Comparison of ENCODE assay signal across 29 mouse cellular contexts in the genomic region with DNA sequence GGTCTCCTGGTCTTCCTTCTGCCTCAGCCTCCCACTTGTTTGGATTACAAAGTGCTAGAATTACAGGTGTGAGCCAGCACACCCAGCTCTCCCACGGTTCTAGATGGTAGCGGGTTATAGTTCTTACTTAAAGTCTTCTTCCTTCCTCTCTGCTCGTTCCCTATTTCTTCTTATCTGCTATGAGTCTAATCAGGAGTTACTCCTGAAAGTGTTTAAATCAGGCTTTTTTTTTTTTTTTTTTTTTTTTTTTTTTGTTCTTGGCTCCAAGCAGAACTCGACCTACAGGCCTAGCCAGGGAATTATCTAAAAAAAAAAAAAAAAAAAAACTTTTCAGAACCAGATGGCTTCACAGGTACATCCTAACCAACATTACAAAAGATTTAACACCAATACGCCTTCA.
DNase-seq lines count a peak whose midpoint lies in the region; ATAC-seq and TF ChIP-seq lines count a peak whose summit lies in the region.
"Had no signal": no experiment of that assay in that cellular context is flagged by ENCODE, and none has a peak within 500 bp of the region (broad histone marks: within the 10 kb centered on the region; RNA-seq: fewer than 3 reads in every experiment).

No protein-coding gene starts in this region.

- no peak for TF ChIP-seq EP300 in CH12.LX (IDR thresholded peaks at IDR 0.05; ENCODE audit: low read length)

- in situ Hi-C loops in CH12.LX (cut with MboI; ENCODE audit: low pct_ligation_motif_present, low pct_unique_long_range_greater_than_20kb, low sequenced_read_pairs): no loop called here

- peaks cover 30% of the 10 kb centered on the region for H3K4me1 ChIP-seq in forebrain, embryonic 10.5 days
- H3K4me1 ChIP-seq in forebrain, embryonic 13.5 days: 0 out of 2 replicates have a peak, but pooled peaks cover 3% of the 10 kb centered on the region
- H3K4me1 ChIP-seq in lung, embryonic 14.5 days (ENCODE audit: insufficient read depth): no peaks in the 10 kb centered on the region
- peaks cover 0 to 3% of the 10 kb centered on the region in 2 experiments; a peak in 2 of 4 replicates for H3K4me1 ChIP-seq in CH12.LX (ENCODE audit: control insufficient read depth in 1 of 2, insufficient read depth in 2 of 2)
- H3K4me1 ChIP-seq in stomach, embryonic 14.5 days (ENCODE audit: control insufficient read depth, insufficient read depth, low read length): peaks cover 11% of the 10 kb centered on the region; the same call in 1 of the 2 replicates
- H3K4me1 ChIP-seq: forebrain, embryonic 15.5 days; heart, embryonic 15.5 days; hindbrain, embryonic 12.5 days; liver, embryonic 12.5 days; midbrain, embryonic 15.5 days; neural tube, embryonic 12.5 days had no signal

- no peaks in the 10 kb centered on the region for H3K79me2 ChIP-seq in CH12.LX (replicated peaks; ENCODE audit: control insufficient read depth, extremely low read depth, insufficient read depth, poor library complexity, severe bottlenecking)

- ATAC-seq in forebrain, embryonic 13.5 days: no peak
- no peak for ATAC-seq in lung, embryonic 14.5 days (ENCODE audit: insufficient read depth)
- no peak for ATAC-seq in stomach, embryonic 14.5 days (ENCODE audit: insufficient number of reproducible peaks, insufficient read depth, low FRiP score, low read depth)
- ATAC-seq: forebrain, embryonic 15.5 days; intestine, embryonic 16.5 days; liver, embryonic 12.5 days; liver, postnatal 0 days; midbrain, embryonic 15.5 days had no signal

- H3K4me3 ChIP-seq in forebrain, embryonic 10.5 days: no peak overlapping the region
- no peak overlapping the region for H3K4me3 ChIP-seq in forebrain, embryonic 13.5 days
- no peak overlapping the region for H3K4me3 ChIP-seq in lung, embryonic 14.5 days (ENCODE audit: low read depth, low read length)
- H3K4me3 ChIP-seq in CH12.LX (replicated peaks in 1 of 3; ENCODE audit: low read depth in 2 of 3, low read length in 2 of 3, poor library complexity in 1 of 3): no peak overlapping the region
- H3K4me3 ChIP-seq in stomach, embryonic 14.5 days (ENCODE audit: low read depth, low read length): no peak overlapping the region
- H3K4me3 ChIP-seq: embryonic facial prominence, embryonic 12.5 days; erythroblast, embryonic 14.5 days; forebrain, embryonic 15.5 days; heart, embryonic 10.5 days; heart, embryonic 15.5 days; hindbrain, embryonic 12.5 days; limb, embryonic 13.5 days; liver, embryonic 12.5 days; midbrain, embryonic 15.5 days; neural tube, embryonic 12.5 days had no signal

- peaks cover 5% of the 10 kb centered on the region for H3K9me3 ChIP-seq in forebrain, embryonic 10.5 days
- H3K9me3 ChIP-seq in forebrain, embryonic 13.5 days (replicated peaks): no peaks in the 10 kb centered on the region
- H3K9me3 ChIP-seq in lung, embryonic 14.5 days (ENCODE audit: low read depth, low read length): no peaks in the 10 kb centered on the region
- peaks cover 3% of the 10 kb centered on the region for H3K9me3 ChIP-seq in CH12.LX (replicated peaks; ENCODE audit: low read length)
- peaks cover 5% of the 10 kb centered on the region; the same call in 1 of the 2 replicates for H3K9me3 ChIP-seq in stomach, embryonic 14.5 days (ENCODE audit: control insufficient read depth, low read depth, low read length)
- H3K9me3 ChIP-seq: forebrain, embryonic 15.5 days; heart, embryonic 10.5 days; heart, embryonic 15.5 days; liver, embryonic 12.5 days; midbrain, embryonic 15.5 days had no signal

- no peak for TF ChIP-seq POLR2A in CH12.LX (IDR thresholded peaks at IDR 0.05; ENCODE audit: low read depth, low read length)

- H3K9ac ChIP-seq in forebrain, embryonic 13.5 days: no peak overlapping the region
- no peak overlapping the region for H3K9ac ChIP-seq in lung, embryonic 14.5 days
- no peak overlapping the region for H3K9ac ChIP-seq in CH12.LX (ENCODE audit: insufficient read depth, low read depth)
- no peak overlapping the region for H3K9ac ChIP-seq in stomach, embryonic 14.5 days (replicated peaks; ENCODE audit: low read depth, low read length)
- H3K9ac ChIP-seq: embryonic facial prominence, embryonic 12.5 days; forebrain, embryonic 15.5 days; heart, embryonic 15.5 days; hindbrain, embryonic 12.5 days; limb, embryonic 13.5 days; liver, embryonic 12.5 days; liver, postnatal 0 days; midbrain, embryonic 15.5 days; neural tube, embryonic 12.5 days had no signal

- 82% methylated on average over 5 of the region's 5 CpGs for WGBS in forebrain, embryonic 10.5 days
- 78% methylated on average over 5 of the region's 5 CpGs for WGBS in forebrain, embryonic 13.5 days
- 62% methylated on average over 5 of the region's 5 CpGs for WGBS in lung, embryonic 14.5 days
- WGBS in stomach, embryonic 14.5 days: 69% methylated on average over 5 of the region's 5 CpGs

- dilution Hi-C loops in CH12.LX (cut with MboI; ENCODE audit: extremely low pct_ligation_motif_present, extremely low pct_unique_long_range_greater_than_20kb, low sequenced_read_pairs): no loop called here

- TF ChIP-seq CTCF in lung, embryonic 14.5 days (IDR thresholded peaks at IDR 0.05; ENCODE audit: low read depth): no peak
- TF ChIP-seq CTCF in CH12.LX (conservative IDR thresholded peaks at IDR 0.05 in 1 of 2, IDR thresholded peaks at IDR 0.05 in 1 of 2; ENCODE audit: low read depth in 2 of 2, low read length in 2 of 2): no peak

- no peak overlapping the region for H3K4me2 ChIP-seq in forebrain, embryonic 13.5 days
- H3K4me2 ChIP-seq in lung, embryonic 14.5 days: no peak overlapping the region
- no peak overlapping the region for H3K4me2 ChIP-seq in CH12.LX (ENCODE audit: insufficient read depth, low read depth, poor library complexity, severe bottlenecking)
- no peak overlapping the region for H3K4me2 ChIP-seq in stomach, embryonic 14.5 days (replicated peaks; ENCODE audit: low read depth, low read length)
- H3K4me2 ChIP-seq: embryonic facial prominence, embryonic 12.5 days; forebrain, embryonic 15.5 days; heart, embryonic 15.5 days; hindbrain, embryonic 12.5 days; limb, embryonic 13.5 days; liver, embryonic 12.5 days; midbrain, embryonic 15.5 days; neural tube, embryonic 12.5 days had no signal

- peak overlapping the region; percentile 83 for H3K27ac ChIP-seq in forebrain, embryonic 10.5 days
- no peak overlapping the region for H3K27ac ChIP-seq in forebrain, embryonic 13.5 days
- H3K27ac ChIP-seq in lung, embryonic 14.5 days (ENCODE audit: low read depth): peak overlapping the region; percentile 85; the same call in 1 of the 2 replicates
- no peak overlapping the region for H3K27ac ChIP-seq in CH12.LX (ENCODE audit: insufficient read depth, low read depth)
- peak overlapping the region; percentile 77; the same call in 1 of the 2 replicates for H3K27ac ChIP-seq in stomach, embryonic 14.5 days (ENCODE audit: low read length)
- H3K27ac ChIP-seq: embryonic facial prominence, embryonic 12.5 days; forebrain, embryonic 15.5 days; heart, embryonic 10.5 days; heart, embryonic 15.5 days; hindbrain, embryonic 12.5 days; limb, embryonic 13.5 days; liver, embryonic 12.5 days; midbrain, embryonic 15.5 days; neural tube, embryonic 12.5 days had no signal

- 0 out of 2 replicates have a peak, but pooled peaks cover 3% of the 10 kb centered on the region for H3K36me3 ChIP-seq in forebrain, embryonic 10.5 days (replicated peaks)
- no peaks in the 10 kb centered on the region for H3K36me3 ChIP-seq in forebrain, embryonic 13.5 days (ENCODE audit: poor library complexity, severe bottlenecking)
- no peaks in the 10 kb centered on the region for H3K36me3 ChIP-seq in lung, embryonic 14.5 days (ENCODE audit: insufficient read depth)
- H3K36me3 ChIP-seq in CH12.LX (replicated peaks in 1 of 2; ENCODE audit: control insufficient read depth in 1 of 2, insufficient read depth in 1 of 2, low read length in 1 of 2): no peaks in the 10 kb centered on the region
- no peaks in the 10 kb centered on the region for H3K36me3 ChIP-seq in stomach, embryonic 14.5 days (ENCODE audit: control insufficient read depth, insufficient read depth, low read length)
- H3K36me3 ChIP-seq: embryonic facial prominence, embryonic 12.5 days; forebrain, embryonic 15.5 days; heart, embryonic 10.5 days; heart, embryonic 15.5 days; hindbrain, embryonic 12.5 days; limb, embryonic 13.5 days; liver, embryonic 12.5 days; midbrain, embryonic 15.5 days; neural tube, embryonic 12.5 days had no signal

- DNase-seq in forebrain, embryonic 10.5 days (ENCODE audit: extremely low spot score, low spot score): no peak
- no peak for DNase-seq in lung, embryonic 14.5 days
- DNase-seq in lung, postnatal 10 days: no peak
- DNase-seq in CH12.LX (ENCODE audit: extremely low read depth): no peak
- DNase-seq in adrenal gland, postnatal 10 days: no peak
- DNase-seq in kidney, postnatal 14 days: no peak
- DNase-seq: adrenal gland, postnatal 36 days; cerebellum, adult 8-10 months; cerebellum, postnatal 25 days; gastrocnemius, postnatal 25 days; heart, adult 11 months; kidney, adult 9 months; kidney, postnatal 25 days; liver, postnatal 0 days; right cerebral cortex, adult 18-20 months; spleen, adult 18-20 months had no signal

- TF ChIP-seq RAD21 in CH12.LX (IDR thresholded peaks at IDR 0.05; ENCODE audit: low read depth, low read length): no peak

- no peaks in the 10 kb centered on the region for H3K27me3 ChIP-seq in forebrain, embryonic 10.5 days (ENCODE audit: poor library complexity, severe bottlenecking)
- no peaks in the 10 kb centered on the region for H3K27me3 ChIP-seq in forebrain, embryonic 13.5 days
- H3K27me3 ChIP-seq in lung, embryonic 14.5 days (ENCODE audit: insufficient read depth, low read length): no peaks in the 10 kb centered on the region
- no peaks in the 10 kb centered on the region for H3K27me3 ChIP-seq in CH12.LX (replicated peaks)
- H3K27me3 ChIP-seq in stomach, embryonic 14.5 days (ENCODE audit: control insufficient read depth, insufficient read depth, low read length): no peaks in the 10 kb centered on the region
- H3K27me3 ChIP-seq: embryonic facial prominence, embryonic 12.5 days; forebrain, embryonic 15.5 days; heart, embryonic 15.5 days; hindbrain, embryonic 12.5 days; limb, embryonic 13.5 days; liver, embryonic 12.5 days; midbrain, embryonic 15.5 days; neural tube, embryonic 12.5 days had no signal

TF ChIP-seq in CH12.LX, 34 proteins besides CTCF, POLR2A, EP300 and RAD21:
- no peak for TF ChIP-seq ELF1 (IDR thresholded peaks at IDR 0.05; ENCODE audit: low read depth, low read length)
- TF ChIP-seq ZMIZ1 (IDR thresholded peaks at IDR 0.05; ENCODE audit: low read depth, low read length): no peak
- 0 out of 2 replicates have a peak, but pooled peaks have one; percentile 28 for TF ChIP-seq ZNF384 (IDR thresholded peaks at IDR 0.05; ENCODE audit: low read depth, low read length)
TF ChIP-seq in CH12.LX: peak in this region for 1.

Comparison
In these comparisons a context has a peak if more than half of its experiments do, and no peak if none do; other contexts are left out.
1. H3K27ac ChIP-seq: peak in forebrain, embryonic 10.5 days (single experiment), lung, embryonic 14.5 days (single experiment) and stomach, embryonic 14.5 days (single experiment); none in forebrain, embryonic 13.5 days (single experiment) and CH12.LX (single experiment).